Mouse (Mus musculus): Measurements from ENCODE around the gene Tdpoz2. TPM values are rescaled to one million over a fixed set of nuclear protein-coding genes. Genes with fewer than 3 reads are reported as not detected.
"Not testable (repeated sequence)": the region's sequence is repeated elsewhere in the genome, so short reads cannot be mapped to it uniquely, and the experiment has no call there.

Tdpoz2 gene
- not detected in 2 replicates for total RNA-seq (2012; rRNA removed)
- not detected for polyA plus RNA-seq (2012; ENCODE audit: insufficient read depth in 1 of 2, insufficient read length in 2 of 2, low read depth in 1 of 2, low replicate concordance in 2 of 2, missing spikeins in 1 of 2)

- Histone ChIP-seq H3K27ac (ENCODE audit: control insufficient read depth, low read depth, low read length) (no peak within 1 kb of the TSS), H3K79me2 (ENCODE audit: control insufficient read depth, insufficient read depth, low read length, poor library complexity) (no peaks in the 10 kb centered on the region), H3K27me3 (ENCODE audit: control insufficient read depth in 1 of 2, insufficient read depth in 2 of 2, low read length in 2 of 2) (no peaks in the 10 kb centered on the region), H3K36me3 (ENCODE audit: control insufficient read depth in 1 of 2, insufficient read depth in 2 of 2, low read length in 2 of 2) (no peaks in the 10 kb centered on the region), H3K4me1 (ENCODE audit: control insufficient read depth in 1 of 2, insufficient read depth in 2 of 2, low read length in 2 of 2) (no peaks in the 10 kb centered on the region), H3K9ac (ENCODE audit: control insufficient read depth, low read depth, low read length, poor library complexity, severe bottlenecking) (no peak within 1 kb of the TSS), H3K9me3 (replicated peaks; ENCODE audit: insufficient read depth, low read length) (no peaks in the 10 kb centered on the region), H3K4me3 (ENCODE audit: control insufficient read depth in 1 of 2, insufficient read depth in 1 of 2, low read depth in 2 of 2, low read length in 2 of 2) (no peak within 1 kb of the TSS)
- no peak for TF ChIP-seq RAD21 (IDR thresholded peaks at IDR 0.05; ENCODE audit: low read depth, low read length)
- TF ChIP-seq E2F4 (IDR thresholded peaks at IDR 0.05; ENCODE audit: borderline replicate concordance, low read depth, low read length): no peak
- no peak for TF ChIP-seq MXI1 (IDR thresholded peaks at IDR 0.05; ENCODE audit: low read depth, low read length)
- TF ChIP-seq ZKSCAN1 (IDR thresholded peaks at IDR 0.05; ENCODE audit: low read depth, low read length): no peak
- DNase-seq (ENCODE audit: low read depth, low spot score): no peak
Measured at GRCm38 (mm10) chr3:93652586-93652985, at the start of gene Tdpoz2. Gene Tdpoz2 (minus strand): TSS chr3:93652686.

DNA sequence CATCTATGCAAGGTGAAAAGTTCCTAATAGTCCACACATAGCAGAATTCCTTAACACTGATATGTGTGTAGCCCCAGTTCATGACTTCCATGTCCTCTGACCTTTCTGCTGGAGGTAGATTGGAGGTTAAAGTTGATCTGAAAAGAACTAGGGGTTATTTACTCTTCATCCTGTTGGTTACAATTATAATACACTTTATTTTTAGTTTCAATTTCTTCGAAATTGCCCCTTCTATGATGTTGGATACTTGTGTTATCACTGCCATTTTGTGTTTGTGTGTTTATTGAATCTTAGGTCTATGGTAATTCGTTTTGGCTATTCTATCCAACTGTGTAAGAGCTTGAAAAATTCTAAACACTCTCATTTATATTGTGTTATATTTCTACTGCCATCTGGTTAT is 40.5 kb upstream of the Tdpoz2 start, which contains the start of gene Gm37596:
Gene Gm37596 (minus strand): TSS at position 101 of the 400 bp plus-strand sequence.
- not testable (repeated sequence) for H3K79me2 ChIP-seq (ENCODE audit: control insufficient read depth, insufficient read depth, low read length, poor library complexity); H3K4me3 ChIP-seq (ENCODE audit: control insufficient read depth in 1 of 2, insufficient read depth in 1 of 2, low read depth in 2 of 2, low read length in 2 of 2); H3K27ac ChIP-seq (ENCODE audit: control insufficient read depth, low read depth, low read length); H3K36me3 ChIP-seq (ENCODE audit: control insufficient read depth in 1 of 2, insufficient read depth in 2 of 2, low read length in 2 of 2); H3K9me3 ChIP-seq (replicated peaks; ENCODE audit: insufficient read depth, low read length); DNase-seq (ENCODE audit: low read depth, low spot score); H3K9ac ChIP-seq (ENCODE audit: control insufficient read depth, low read depth, low read length, poor library complexity, severe bottlenecking); H3K27me3 ChIP-seq (ENCODE audit: control insufficient read depth in 1 of 2, insufficient read depth in 2 of 2, low read length in 2 of 2); H3K4me1 ChIP-seq (ENCODE audit: control insufficient read depth in 1 of 2, insufficient read depth in 2 of 2, low read length in 2 of 2)

- H3K4me1 ChIP-seq (ENCODE audit: control insufficient read depth in 1 of 2, insufficient read depth in 2 of 2, low read length in 2 of 2); H3K79me2 ChIP-seq (ENCODE audit: control insufficient read depth, insufficient read depth, low read length, poor library complexity); DNase-seq (ENCODE audit: low read depth, low spot score); H3K36me3 ChIP-seq (ENCODE audit: control insufficient read depth in 1 of 2, insufficient read depth in 2 of 2, low read length in 2 of 2); H3K9me3 ChIP-seq (replicated peaks; ENCODE audit: insufficient read depth, low read length); H3K27ac ChIP-seq (ENCODE audit: control insufficient read depth, low read depth, low read length); H3K27me3 ChIP-seq (ENCODE audit: control insufficient read depth in 1 of 2, insufficient read depth in 2 of 2, low read length in 2 of 2); H3K4me3 ChIP-seq (ENCODE audit: control insufficient read depth in 1 of 2, insufficient read depth in 1 of 2, low read depth in 2 of 2, low read length in 2 of 2); H3K9ac ChIP-seq (ENCODE audit: control insufficient read depth, low read depth, low read length, poor library complexity, severe bottlenecking): not testable (repeated sequence)
Measured at GRCm38 (mm10) chr3:93676210-93676609, 23.7 kb upstream of the Tdpoz2 start, which contains the start of gene Tdpoz1. Gene Tdpoz1 (minus strand): TSS chr3:93676310.

DNA sequence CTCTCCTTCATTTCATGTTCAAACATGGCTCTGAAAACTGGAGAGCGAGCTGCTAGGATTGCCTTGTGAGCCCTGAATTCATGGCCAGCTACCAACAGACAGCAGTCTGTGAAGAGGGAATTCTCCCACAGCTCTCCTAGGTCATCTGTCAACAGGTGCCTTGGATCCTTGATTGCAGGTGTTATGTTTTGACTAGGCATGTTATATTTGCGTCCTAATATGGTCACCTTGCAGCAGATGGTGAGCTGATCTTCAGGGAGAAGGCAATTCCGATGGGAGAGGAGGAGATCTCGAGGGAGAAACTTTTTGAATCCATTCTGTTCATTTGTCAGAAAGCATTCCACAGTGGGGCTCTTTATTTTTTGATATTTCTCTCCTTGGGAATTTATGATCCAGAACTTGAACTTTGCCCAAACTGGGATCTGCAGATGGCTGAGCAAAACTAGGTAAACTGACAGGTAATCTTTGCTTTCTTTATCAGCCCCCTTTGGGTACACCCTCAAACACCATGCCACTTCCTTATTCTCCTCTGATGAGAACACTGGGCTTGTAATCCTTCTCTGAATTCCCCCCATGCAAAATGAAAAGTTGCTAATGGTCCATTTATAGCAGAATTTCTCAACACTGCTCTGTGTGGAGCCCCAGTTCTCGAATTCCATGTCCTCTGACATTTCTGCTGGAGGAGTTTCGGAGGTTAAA is 18.5 kb upstream of the Tdpoz2 start:
- H3K4me3 ChIP-seq (ENCODE audit: control insufficient read depth in 1 of 2, insufficient read depth in 1 of 2, low read depth in 2 of 2, low read length in 2 of 2); H3K36me3 ChIP-seq (ENCODE audit: control insufficient read depth in 1 of 2, insufficient read depth in 2 of 2, low read length in 2 of 2); H3K9ac ChIP-seq (ENCODE audit: control insufficient read depth, low read depth, low read length, poor library complexity, severe bottlenecking); H3K27ac ChIP-seq (ENCODE audit: control insufficient read depth, low read depth, low read length); H3K9me3 ChIP-seq (replicated peaks; ENCODE audit: insufficient read depth, low read length); H3K27me3 ChIP-seq (ENCODE audit: control insufficient read depth in 1 of 2, insufficient read depth in 2 of 2, low read length in 2 of 2); H3K79me2 ChIP-seq (ENCODE audit: control insufficient read depth, insufficient read depth, low read length, poor library complexity); H3K4me1 ChIP-seq (ENCODE audit: control insufficient read depth in 1 of 2, insufficient read depth in 2 of 2, low read length in 2 of 2); DNase-seq (ENCODE audit: low read depth, low spot score): not testable (repeated sequence)

Data from MEL (cell line).